Mouse (Mus musculus) ovary, postnatal 10 days (tissue): ENCODE results near the gene Pm20d1.

ENCODE experiments used
- DNase-seq: peaks from one replicate; pipeline ENCODE4 v3.0.0; 2022; ENCODE audit warnings: low spot score

The Pm20d1 gene

DNA sequence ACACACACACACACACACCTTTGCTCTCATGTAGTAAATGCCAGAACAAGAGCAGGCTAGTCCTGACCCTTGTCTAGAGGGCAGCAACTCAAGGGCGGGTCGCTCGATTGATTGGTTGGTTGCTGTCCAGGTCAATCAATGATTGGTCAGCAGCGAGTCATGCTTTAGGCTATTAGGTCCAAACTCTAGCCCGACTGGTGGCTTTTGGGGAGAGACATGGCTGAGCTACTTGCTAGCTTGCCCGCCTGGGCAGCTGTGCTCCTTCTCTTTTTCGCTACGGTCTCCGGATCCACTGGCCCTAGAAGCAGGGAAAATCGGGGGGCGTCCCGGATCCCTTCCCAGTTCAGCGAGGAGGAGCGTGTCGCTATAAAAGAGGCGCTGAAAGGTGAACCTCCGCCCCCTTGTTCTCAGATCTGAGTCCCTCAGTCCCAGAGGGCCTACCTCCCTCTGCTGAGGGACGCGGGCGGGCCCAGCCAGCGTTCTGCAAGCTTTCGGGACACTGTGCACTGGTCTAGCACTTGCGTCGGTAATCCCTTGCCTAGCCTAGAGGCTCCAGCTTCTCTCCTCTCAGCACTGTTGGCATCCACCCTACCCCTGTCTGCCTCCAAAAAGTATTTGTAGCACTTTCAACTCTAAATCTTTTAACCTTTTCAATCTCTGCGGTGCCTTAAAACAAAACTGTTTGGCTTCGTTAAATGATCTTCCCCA lies at the start of gene Pm20d1:
Gene Pm20d1, plus strand, starts transcription at position 180 of the 708 bp plus-strand sequence.
- DNase-seq, result peak; percentile 7

- DNase-seq, result no peak
These were observed 49.4 kb upstream of the Pm20d1 start for GRCm38 (mm10) chr1:131747761-131748160.

GRCm38 (mm10) chr1:131748636-131749035 lies 48.5 kb upstream of the Pm20d1 start:
- DNase-seq, result no peak

DNA sequence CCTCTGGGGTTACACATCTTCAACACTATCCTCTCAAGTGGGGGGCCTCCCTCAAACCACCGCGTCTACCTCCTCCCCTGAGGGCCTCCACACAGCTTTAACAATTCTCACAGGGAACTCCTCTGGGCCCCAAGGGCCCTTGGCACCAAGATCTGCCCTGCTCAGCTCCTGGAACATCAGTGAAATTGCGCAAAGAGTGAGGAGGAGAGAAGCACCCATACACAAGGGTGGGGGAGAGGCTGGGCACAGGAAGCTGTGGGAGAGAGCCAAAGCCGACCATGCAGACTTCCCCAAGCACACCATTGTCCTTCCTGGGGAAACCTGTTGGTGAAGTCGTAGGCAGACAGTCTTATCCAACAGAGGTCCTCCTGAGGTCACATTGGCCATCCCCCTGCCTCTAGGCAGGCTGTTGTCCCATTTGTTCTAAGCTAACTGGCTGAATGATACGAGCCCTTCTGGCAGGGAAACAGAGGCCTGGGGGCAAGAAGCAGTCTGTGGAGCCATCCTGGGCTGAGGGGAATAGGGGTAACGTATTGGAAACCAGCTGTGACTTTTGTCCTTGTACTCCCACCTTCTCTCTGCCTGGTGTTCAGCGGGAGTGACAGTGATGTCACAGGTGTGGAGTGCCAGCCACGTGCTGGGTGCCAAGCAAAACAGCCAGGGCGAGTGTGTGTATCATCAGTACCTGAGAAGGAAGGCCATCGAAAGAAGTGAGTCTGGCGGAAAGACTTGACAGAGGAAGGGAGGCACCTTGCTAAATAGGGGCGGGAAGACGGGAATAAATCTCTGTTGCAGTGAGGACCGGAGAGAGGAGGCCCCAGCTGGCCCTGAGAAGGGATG lies 47.3 kb upstream of the Pm20d1 start:
- DNase-seq, result no peak

DNA sequence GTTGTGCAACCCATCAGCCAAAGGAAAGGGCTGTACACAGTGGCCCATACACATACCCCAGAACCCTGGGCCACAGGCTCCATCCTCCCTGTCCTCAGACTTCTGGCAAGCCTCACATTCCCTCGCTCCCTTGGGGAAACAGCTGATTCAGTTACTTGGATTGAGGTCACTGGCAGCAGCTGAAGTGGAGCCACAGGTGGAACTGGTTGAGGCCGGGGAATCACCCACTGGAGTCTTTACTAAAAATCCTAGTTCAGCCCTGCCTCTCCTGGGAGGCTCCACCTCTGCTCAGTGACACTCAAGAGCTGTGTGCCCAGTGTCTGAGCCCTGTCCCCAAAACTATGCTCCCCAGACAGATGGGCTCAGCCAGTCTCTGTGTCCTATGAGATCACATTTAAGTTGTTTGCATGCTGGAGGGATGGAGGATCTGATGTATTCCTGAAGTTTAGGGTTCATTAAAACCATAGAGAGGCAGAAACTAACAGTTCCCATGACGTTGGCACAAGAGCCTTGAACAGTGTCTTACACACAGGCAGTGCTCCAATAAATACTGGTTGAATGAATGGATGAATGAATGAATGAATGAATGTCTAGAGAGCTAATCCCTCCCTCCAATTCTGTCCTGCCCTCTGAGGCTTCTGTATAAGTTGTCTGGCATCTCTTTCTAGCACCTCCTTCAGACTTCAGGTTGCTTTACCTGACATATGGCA lies 45.8 kb upstream of the Pm20d1 start:
- no peak for DNase-seq

DNA sequence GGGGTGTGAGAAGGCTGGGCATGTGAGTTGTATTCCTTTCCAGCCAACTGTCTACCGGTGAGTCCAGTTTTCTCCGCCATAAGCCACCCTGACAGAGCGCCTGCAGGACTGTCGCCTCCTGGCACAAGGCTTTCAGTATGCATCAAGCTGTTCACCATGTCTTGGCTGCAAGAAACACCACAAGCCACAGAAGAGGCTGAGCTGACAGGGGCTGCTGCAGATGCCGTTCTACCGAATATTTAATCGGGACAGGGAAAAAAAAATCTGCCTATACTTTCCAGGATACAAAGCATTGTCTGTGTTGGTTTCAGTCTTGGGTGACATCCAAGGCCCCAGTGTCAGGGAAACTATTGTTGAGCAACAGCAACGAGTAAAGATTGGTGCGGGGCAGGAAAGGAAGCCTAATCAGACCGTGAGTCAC lies 45.3 kb upstream of the Pm20d1 start:
- DNase-seq, result no peak

- DNase-seq, result no peak
These were observed 42.9 kb upstream of the Pm20d1 start for GRCm38 (mm10) chr1:131754212-131754829.

DNA sequence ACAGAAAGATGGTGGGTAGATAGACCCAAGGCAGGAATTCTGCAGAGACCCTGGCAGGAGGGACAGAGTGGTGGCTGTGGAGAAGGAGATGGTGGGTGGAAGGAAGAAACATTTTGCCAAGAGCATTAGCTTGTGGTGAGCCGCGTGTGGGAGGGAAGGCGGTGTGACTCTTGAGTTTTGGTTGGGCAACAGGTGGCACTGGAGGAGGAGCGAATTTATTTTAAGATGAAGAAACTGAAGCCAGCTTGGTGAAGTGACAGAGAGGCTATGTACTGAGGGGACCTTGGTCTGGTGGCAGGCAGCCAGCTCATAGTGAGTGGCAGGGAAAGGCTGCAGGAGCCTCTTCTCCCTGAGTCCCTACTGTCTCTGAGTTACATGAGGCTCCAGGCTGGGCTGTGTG lies 42.3 kb upstream of the Pm20d1 start:
- no peak for DNase-seq

DNA sequence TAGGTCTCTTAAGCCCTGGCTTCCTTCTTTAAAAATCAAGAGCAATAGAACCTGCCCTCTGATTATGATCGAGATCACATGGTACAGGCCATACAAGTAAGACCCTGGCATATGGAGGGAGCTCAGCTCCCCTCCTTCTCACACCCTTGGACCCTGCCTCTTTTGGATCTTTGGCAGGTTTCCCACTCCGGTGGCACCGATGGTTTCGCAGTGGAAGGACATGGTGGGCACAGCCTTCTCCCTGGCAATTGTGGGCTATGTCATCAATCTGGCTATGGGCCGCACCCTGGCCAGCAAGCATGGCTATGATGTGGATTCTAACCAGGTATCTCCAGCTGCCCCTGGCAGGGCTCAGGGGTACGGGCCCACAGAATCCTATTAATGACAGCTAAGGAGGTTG lies 40.0 kb upstream of the Pm20d1 start:
- no peak for DNase-seq

DNA sequence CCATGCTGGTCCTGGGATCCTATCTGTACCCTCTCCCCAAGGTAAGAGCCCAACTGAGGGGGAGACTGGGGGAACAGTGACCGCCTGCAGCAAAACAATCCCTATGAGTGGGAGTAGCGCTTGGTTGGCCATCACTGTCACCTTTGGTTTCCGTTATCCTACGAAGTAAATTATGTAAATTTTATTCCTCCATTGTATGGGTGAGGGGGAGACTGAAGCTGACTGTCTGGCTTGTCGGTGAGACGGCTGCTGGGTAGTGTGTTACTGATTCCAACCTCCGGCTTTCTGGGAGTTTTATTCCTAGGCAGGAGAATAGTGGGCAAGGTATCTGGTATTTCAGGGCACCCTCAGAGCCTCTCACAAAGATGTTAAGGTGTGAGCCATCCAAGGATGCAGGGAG lies 38.4 kb upstream of the Pm20d1 start:
- no peak for DNase-seq

- no peak for DNase-seq
These were observed 37.3 kb upstream of the Pm20d1 start for GRCm38 (mm10) chr1:131759667-131760427.

DNA sequence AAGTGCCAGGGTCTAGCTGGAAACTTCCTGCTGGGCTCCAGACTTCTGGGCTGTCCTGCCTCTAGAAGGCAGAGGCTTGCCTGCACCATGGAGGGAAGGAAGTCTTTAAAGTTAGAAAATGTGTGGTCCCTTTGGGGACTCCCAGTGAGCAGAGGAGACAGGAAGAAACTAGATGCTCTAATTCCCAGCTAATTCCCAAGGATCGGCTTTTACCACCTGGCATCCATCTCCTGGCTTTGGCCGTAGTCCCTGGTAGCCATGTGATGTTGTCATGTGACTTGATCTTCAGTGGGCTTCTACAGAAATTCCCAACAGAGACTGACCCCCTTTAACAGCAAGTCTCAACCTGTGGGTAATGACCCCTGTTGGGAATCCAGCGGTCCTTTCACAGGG lies 36.8 kb upstream of the Pm20d1 start:
- no peak for DNase-seq

GRCm38 (mm10) chr1:131761079-131761831 lies 35.9 kb upstream of the Pm20d1 start:
- no peak for DNase-seq

DNA sequence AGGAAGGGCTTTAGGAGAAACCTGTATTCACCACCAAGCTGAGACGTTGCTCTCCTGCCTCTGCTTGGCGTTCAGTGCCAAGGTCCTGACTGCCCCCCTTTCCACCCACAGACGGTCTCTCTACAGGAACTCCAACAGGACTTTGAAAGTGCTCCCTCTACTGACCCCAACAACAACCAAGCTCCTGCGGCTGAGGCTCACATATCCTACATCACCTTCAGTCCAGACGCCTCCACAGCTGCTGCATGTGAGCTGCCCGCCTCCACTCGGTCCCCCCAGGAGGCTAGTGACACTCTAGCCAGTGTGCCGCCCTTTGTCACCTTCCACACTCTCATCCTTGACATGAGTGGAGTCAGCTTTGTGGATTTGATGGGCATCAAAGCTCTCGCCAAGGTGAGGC lies 33.5 kb upstream of the Pm20d1 start:
- DNase-seq, result no peak

GRCm38 (mm10) chr1:131764581-131765338 lies 32.4 kb upstream of the Pm20d1 start:
- DNase-seq, result no peak

- peak; percentile 74 for DNase-seq
These were observed 31.7 kb upstream of the Pm20d1 start for GRCm38 (mm10) chr1:131765357-131766001.

DNA sequence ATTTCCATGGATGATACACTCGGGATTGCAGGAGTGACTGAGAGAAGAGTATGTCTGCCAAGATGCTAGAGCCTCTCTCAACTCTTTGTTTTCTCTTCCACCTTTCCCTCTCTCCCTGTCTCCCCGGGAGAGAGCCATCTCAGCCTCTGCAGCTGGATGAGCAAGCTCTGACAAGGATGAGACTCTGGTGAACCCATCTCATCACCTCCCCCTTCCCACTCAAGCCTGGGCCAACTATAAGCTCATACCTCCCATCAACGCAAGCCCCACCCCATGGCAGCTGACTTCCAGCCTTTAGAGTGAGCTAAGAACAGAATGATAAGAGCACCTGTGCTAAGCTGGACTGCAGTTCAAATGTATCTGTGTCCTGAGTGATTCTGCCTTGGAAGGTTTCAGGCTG lies 27.9 kb upstream of the Pm20d1 start:
- DNase-seq, result no peak

DNA sequence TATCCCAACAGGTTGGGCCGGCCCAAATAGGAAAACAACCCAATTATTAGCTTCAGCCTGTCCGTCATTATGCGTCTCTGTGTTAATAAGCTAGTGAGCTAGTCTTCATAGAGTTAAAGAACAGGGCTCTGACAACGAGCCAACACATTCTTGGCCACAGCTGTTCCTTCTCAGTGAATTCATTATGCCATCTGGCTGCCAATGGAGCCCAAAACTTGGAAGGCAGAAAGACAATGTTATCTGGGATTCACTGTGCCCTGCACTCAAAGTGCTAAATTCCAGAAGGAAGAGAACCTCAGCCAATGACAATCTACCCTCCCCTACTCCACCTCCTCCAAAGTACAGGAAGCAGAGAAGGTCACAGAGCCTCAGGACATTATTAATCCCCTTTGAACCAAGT lies 26.5 kb upstream of the Pm20d1 start:
- DNase-seq, result no peak

DNA sequence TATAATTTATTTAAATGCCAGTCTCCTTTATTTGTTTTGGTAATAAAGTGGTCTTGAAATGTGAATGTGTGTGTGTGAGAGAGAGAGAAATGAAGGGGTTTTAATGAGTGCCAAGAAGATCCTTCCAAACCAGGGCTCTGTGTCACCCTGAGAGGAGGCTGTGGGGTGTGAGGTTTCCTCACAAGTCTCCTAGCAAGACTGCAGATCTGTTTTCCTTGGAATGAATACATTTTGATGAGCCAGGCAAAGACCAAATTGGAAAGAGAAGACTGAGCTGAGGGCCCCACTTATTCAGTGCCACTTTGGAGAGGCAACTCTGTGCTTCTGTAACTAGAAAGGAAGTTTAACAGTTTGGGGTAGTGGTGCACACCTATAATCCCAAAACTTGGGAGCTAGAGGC lies 25.7 kb upstream of the Pm20d1 start:
- no peak for DNase-seq

DNA sequence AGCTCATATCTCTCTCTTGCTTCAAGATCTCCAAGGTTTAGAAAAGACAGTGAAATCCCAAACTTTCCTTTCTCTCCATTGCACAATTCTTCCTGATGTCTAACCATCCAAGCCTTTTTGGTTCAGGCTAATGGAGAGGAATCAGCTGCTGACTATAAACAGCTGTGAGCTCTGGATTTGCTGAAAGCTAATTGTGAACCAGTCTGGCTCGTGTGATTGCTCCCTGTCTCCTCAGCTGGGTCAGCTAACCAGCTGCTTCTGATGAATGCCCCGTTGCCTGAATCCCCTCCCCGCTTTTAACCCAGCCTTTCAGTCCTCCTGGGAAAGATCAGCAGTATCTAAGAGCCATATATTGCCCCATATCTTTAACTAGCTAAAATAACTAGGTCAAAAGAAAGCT lies 2.6 kb upstream of the Pm20d1 start:
- DNase-seq, result no peak
